Mouse (Mus musculus) activated CD4-positive, CD25-positive, alpha-beta regulatory T cell, adult 9 weeks (primary cell): ENCODE results near the gene Skiv2l. TPM values are rescaled to one million over a fixed set of nuclear protein-coding genes. Genes with fewer than 3 reads are reported as not detected.

Experiments used
- polyA plus RNA-seq: library from polyadenylated mRNA; unstranded; fragments of 100-300 nt; shearing (Covaris generic); gene quantifications from one replicate; pipeline ENCODE4 v1.2.1, GENCODE M21; 2017

Gene Skiv2l
- polyA plus RNA-seq: 150 TPM

GRCm38 (mm10) chr17:34849722-34850516 lies at the start of gene Skiv2l, which contains the start of gene Nelfe:
TSS of gene Skiv2l (minus strand) at chr17:34850210.
TSS of gene Nelfe (plus strand) at chr17:34850391.

DNA sequence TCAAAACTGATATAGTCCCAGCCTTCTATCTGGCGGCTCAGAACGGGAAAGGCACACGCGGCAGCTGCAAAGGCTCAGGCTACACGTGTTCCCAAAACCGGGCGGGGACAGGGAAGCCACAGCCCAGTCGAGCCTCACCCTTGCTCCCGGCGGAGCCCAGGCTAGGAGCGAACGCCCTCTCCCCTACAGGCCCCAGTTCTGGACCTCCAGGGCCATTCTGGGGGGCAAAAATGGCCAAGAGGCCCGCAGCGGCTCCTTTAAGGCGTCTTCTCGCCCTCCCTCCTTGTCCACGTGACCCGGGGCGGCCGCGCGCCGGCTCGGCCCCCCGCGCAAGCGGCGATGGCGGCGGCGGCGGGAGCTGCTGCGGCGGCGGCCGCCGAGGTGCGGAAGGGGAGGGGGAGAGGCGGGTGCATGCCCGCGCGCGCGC lies 48.2 kb upstream of the Skiv2l start, which contains the start of the genes C2 and Ehmt2:
C2 (minus strand) TSS at position 106 of the 427 bp plus-strand sequence.
Ehmt2 (plus strand) TSS at position 310 of the 427 bp plus-strand sequence.

DNA sequence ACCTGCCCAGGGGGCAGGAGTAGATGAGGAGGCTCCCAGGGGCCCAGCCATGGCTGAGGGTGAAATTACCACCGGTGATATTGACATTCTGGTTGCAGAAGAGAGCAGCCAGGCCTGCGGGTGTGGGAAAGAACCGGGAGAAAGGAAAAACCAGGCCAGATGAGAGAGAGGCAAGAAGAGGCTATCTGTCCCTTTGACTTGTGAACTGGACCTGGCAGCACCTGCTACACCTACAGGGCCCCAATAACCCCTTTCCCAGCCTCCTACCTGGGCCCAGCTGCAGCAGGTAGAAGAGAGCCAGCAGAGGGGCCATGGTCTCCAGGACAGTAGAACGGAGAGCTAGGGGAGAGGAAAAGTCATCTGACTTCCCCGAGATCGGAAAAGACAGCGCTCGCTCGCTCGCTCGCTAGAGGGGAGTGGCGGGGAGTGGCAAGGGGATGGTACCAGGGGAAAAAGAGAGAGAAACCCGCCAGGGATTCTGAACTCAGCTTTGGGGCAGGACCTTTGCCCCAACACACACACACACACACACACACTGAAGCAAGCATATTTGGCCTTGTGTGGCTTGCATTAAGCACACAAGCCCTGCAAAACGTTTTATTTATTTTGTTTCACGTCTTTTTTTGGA lies 31.8 kb upstream of the Skiv2l start, which contains the start of gene Gm20547:
Gm20547 (minus strand) TSS at position 360 of the 628 bp plus-strand sequence.

GRCm38 (mm10) chr17:34879336-34879879 lies 29.4 kb upstream of the Skiv2l start, which contains the start of gene Zbtb12:
TSS of gene Zbtb12 (plus strand) at chr17:34879483.

DNA sequence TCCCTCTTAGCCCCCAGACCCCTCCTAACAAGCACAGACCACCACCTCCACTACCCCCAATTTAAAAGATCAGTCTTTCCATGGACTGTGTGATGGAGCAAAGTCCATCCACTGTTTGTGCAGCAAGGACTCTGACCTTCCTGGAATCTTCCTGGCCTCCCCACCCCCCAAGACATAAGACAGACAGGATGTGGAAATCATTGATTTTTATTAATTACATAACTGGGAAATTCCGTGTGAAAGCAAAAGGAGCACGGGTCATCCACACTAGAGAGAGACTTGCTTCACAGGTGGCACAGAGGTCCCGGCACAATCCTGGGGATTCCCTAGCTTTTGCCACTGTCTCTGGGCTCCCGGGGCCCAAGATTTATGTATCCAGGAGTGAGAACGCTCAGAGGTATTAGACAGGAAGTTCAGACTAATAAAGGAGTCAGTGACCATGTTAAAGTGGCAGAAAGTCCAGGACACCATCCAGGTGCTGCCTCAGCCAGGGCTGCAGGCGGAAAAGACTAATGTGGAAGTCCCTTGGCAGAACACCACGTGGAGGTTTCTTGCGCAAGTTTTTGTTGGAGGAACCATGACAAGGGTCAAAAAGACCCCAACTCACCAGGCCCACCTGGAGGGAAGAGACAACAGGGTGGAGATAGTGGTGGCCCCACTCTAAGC lies 12.5 kb upstream of the Skiv2l start, which contains the start of gene Cfb:
Cfb (minus strand) TSS at position 103 of the 666 bp plus-strand sequence.

GRCm38 (mm10) chr17:34836856-34837221 lies 13.2 kb downstream of the Skiv2l start, which contains the start of the genes Stk19 and Dxo:
TSS of gene Stk19 (minus strand) at chr17:34836945.
TSS of gene Dxo (plus strand) at chr17:34837019.

DNA sequence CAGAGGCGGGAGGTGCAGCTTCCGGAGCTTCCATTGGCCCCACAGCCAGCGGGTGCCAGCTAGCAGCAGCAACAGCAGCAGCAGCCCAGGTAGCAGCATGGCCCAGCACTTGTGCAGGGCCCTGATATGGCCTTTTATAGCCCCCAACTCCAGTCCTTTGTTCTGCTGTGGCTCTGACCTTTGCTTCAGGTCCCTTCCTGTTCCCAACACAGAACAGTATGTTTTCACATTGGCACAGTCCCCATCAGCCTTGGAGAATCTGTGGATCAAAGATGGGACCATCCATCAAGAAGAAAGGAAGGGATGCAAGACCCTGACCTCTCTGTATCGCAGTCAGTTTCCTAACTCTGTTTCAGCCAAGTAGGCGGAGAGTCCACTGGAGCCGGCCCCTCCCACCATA lies 45.7 kb downstream of the Skiv2l start, which contains the start of gene Cyp21a1:
Cyp21a1 (minus strand) TSS at position 261 of the 400 bp plus-strand sequence.

Other genes with a start within 250 kb of the Skiv2l start
- 112 TPM for gene Rnf5, start 246.5 kb downstream of the Skiv2l start, polyA plus RNA-seq
- 31.1 TPM for gene Agpat1, start 245.9 kb downstream of the Skiv2l start, polyA plus RNA-seq
- gene Egfl8, start 234.2 kb downstream of the Skiv2l start, polyA plus RNA-seq: 4.0 TPM
- gene Ppt2, start 221.7 kb downstream of the Skiv2l start, polyA plus RNA-seq: 21.7 TPM
- 1.9 TPM for gene Prrt1, start 220.7 kb downstream of the Skiv2l start, polyA plus RNA-seq
- 5.1 TPM for gene Fkbpl, start 205.4 kb downstream of the Skiv2l start, polyA plus RNA-seq
- 80.4 TPM for gene Atf6b, start 203.1 kb downstream of the Skiv2l start, polyA plus RNA-seq
- not detected for gene Tnxb, start 179.7 kb downstream of the Skiv2l start, polyA plus RNA-seq
- gene C4b, start 106.3 kb downstream of the Skiv2l start, polyA plus RNA-seq: 0.12 TPM
- not detected for gene Cyp21a1, start 45.6 kb downstream of the Skiv2l start, polyA plus RNA-seq
- 38.5 TPM for gene Stk19, start 13.3 kb downstream of the Skiv2l start, polyA plus RNA-seq
- 73.8 TPM for gene Dxo, start 13.2 kb downstream of the Skiv2l start, polyA plus RNA-seq
- gene Nelfe, start 181 bp upstream of the Skiv2l start, polyA plus RNA-seq: 41.3 TPM
- gene Cfb, start 12.3 kb upstream of the Skiv2l start, polyA plus RNA-seq: 1.3 TPM
- 0.64 TPM for gene Zbtb12, start 29.3 kb upstream of the Skiv2l start, polyA plus RNA-seq
- not detected for gene Gm20547, start 31.8 kb upstream of the Skiv2l start, polyA plus RNA-seq
- gene C2, start 48.1 kb upstream of the Skiv2l start, polyA plus RNA-seq: 2.3 TPM
- gene Ehmt2, start 48.3 kb upstream of the Skiv2l start, polyA plus RNA-seq: 38.7 TPM
- not detected for gene Slc44a4, start 64.3 kb upstream of the Skiv2l start, polyA plus RNA-seq
- 85.9 TPM for gene Neu1, start 81.0 kb upstream of the Skiv2l start, polyA plus RNA-seq
- gene Hspa1b, start 109.0 kb upstream of the Skiv2l start, polyA plus RNA-seq: 54.2 TPM
- gene Gm20481, start 119.7 kb upstream of the Skiv2l start, polyA plus RNA-seq: 2.7 TPM
- gene Hspa1a, start 121.9 kb upstream of the Skiv2l start, polyA plus RNA-seq: 13.2 TPM
- 0.17 TPM for gene Hspa1l, start 122.5 kb upstream of the Skiv2l start, polyA plus RNA-seq
- gene Lsm2, start 131.7 kb upstream of the Skiv2l start, polyA plus RNA-seq: 55.0 TPM
- gene Vars, start 150.8 kb upstream of the Skiv2l start, polyA plus RNA-seq: 187 TPM
- 0.33 TPM for gene Vwa7, start 166.4 kb upstream of the Skiv2l start, polyA plus RNA-seq
- 0.82 TPM for gene Sapcd1, start 177.8 kb upstream of the Skiv2l start, polyA plus RNA-seq
- gene Msh5, start 196.5 kb upstream of the Skiv2l start, polyA plus RNA-seq: 1.5 TPM
- gene Clic1, start 199.8 kb upstream of the Skiv2l start, polyA plus RNA-seq: 661 TPM
- 2.2 TPM for gene Ddah2, start 208.8 kb upstream of the Skiv2l start, polyA plus RNA-seq
- not detected for gene Ly6g6c, start 215.2 kb upstream of the Skiv2l start, polyA plus RNA-seq
- gene Mpig6b, start 216.0 kb upstream of the Skiv2l start, polyA plus RNA-seq: not detected
- not detected for gene Ly6g6e, start 226.7 kb upstream of the Skiv2l start, polyA plus RNA-seq
- gene Ly6g6d, start 227.9 kb upstream of the Skiv2l start, polyA plus RNA-seq: not detected
- gene Ly6g6f, start 235.4 kb upstream of the Skiv2l start, polyA plus RNA-seq: not detected
- gene Abhd16a, start 239.1 kb upstream of the Skiv2l start, polyA plus RNA-seq: 65.7 TPM